ENCODE assay signal across 16 mouse cellular contexts in the genomic region with DNA sequence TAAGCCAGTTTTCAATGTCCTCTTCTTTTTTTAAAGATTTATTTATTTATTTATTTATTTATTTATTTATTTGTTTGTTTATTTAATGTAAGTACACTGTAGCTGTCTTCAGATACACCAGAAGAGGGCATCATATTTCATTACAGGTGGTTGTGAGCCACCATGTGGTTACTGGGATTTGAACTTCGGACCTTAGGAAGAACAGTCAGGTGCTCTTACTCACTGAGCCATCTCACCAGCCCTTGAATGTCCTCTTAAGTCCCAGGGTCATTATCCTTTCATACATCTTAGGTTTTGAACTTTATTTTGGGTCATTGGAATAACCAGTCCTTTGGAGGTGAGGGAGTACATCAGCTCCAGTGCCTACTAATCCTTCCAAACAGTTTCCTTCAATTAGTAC. TPM values are rescaled to one million over a fixed set of nuclear protein-coding genes. Genes with fewer than 3 reads are reported as not detected.
DNase-seq lines count a peak whose midpoint lies in the region; ATAC-seq and TF ChIP-seq lines count a peak whose summit lies in the region.
"Not testable (repeated sequence)": the region's sequence is repeated elsewhere in the genome, so short reads cannot be mapped to it uniquely, and the experiment has no call there.
"Had no signal": no experiment of that assay in that cellular context is flagged by ENCODE, and none has a peak within 500 bp of the region (broad histone marks: within the 10 kb centered on the region; RNA-seq: fewer than 3 reads in every experiment).

No protein-coding gene starts in this region.

- not testable (repeated sequence) for H3K4me2 ChIP-seq in CH12.LX (ENCODE audit: insufficient read depth, low read depth, poor library complexity, severe bottlenecking); hindbrain, embryonic 11.5 days (replicated peaks; ENCODE audit: low read depth, low read length)

- 85% methylated on average over 1 of the region's 1 CpGs for WGBS in hindbrain, embryonic 11.5 days

- DNase-seq in 3T3-L1 (ENCODE audit: low read depth, low spot score) (peak; percentile 44), ES-CJ7 (ENCODE audit: low read depth, low spot score) (peak; percentile 39), adipocyte (ENCODE audit: low spot score) (peak; percentile 45)
- DNase-seq in CH12.LX (ENCODE audit: extremely low read depth); hindbrain, embryonic 11.5 days (ENCODE audit: low spot score): not testable (repeated sequence)

- H3K79me2 ChIP-seq in CH12.LX (replicated peaks; ENCODE audit: control insufficient read depth, extremely low read depth, insufficient read depth, poor library complexity, severe bottlenecking) = not testable (repeated sequence)

- H3K36me3 ChIP-seq in CH12.LX (replicated peaks in 1 of 2; ENCODE audit: control insufficient read depth in 1 of 2, insufficient read depth in 1 of 2, low read length in 1 of 2); hindbrain, embryonic 11.5 days (ENCODE audit: control insufficient read depth, insufficient read depth, low read length): not testable (repeated sequence)

- not testable (repeated sequence) for TF ChIP-seq POLR2A in CH12.LX (IDR thresholded peaks at IDR 0.05; ENCODE audit: low read depth, low read length)

- in situ Hi-C loops in CH12.LX (cut with MboI; ENCODE audit: low pct_ligation_motif_present, low pct_unique_long_range_greater_than_20kb, low sequenced_read_pairs) = not testable (repeated sequence)

- TF ChIP-seq EP300 in CH12.LX (IDR thresholded peaks at IDR 0.05; ENCODE audit: low read length) = not testable (repeated sequence)

- not testable (repeated sequence) for H3K27ac ChIP-seq in CH12.LX (ENCODE audit: insufficient read depth, low read depth); hindbrain, embryonic 11.5 days (ENCODE audit: low read depth, low read length)

- not testable (repeated sequence) for TF ChIP-seq RAD21 in CH12.LX (IDR thresholded peaks at IDR 0.05; ENCODE audit: low read depth, low read length)

- not testable (repeated sequence) for H3K27me3 ChIP-seq in CH12.LX (replicated peaks); hindbrain, embryonic 11.5 days (ENCODE audit: control insufficient read depth, insufficient read depth, low read length)

- H3K9ac ChIP-seq in CH12.LX (ENCODE audit: insufficient read depth, low read depth); hindbrain, embryonic 11.5 days (ENCODE audit: low read depth, low read length): not testable (repeated sequence)

- not testable (repeated sequence) for H3K9me3 ChIP-seq in CH12.LX (replicated peaks; ENCODE audit: low read length); hindbrain, embryonic 11.5 days (ENCODE audit: control insufficient read depth, low read length)

- not testable (repeated sequence) for H3K4me3 ChIP-seq in CH12.LX (replicated peaks in 1 of 3; ENCODE audit: low read depth in 2 of 3, low read length in 2 of 3, poor library complexity in 1 of 3); hindbrain, embryonic 11.5 days (ENCODE audit: low read depth, low read length)

- dilution Hi-C loops in CH12.LX (cut with MboI; ENCODE audit: extremely low pct_ligation_motif_present, extremely low pct_unique_long_range_greater_than_20kb, low sequenced_read_pairs) = not testable (repeated sequence)

- ATAC-seq in hindbrain, embryonic 11.5 days (ENCODE audit: low FRiP score) = peak; percentile 57; the same call in 1 of the 2 replicates

- TF ChIP-seq CTCF in CH12.LX (conservative IDR thresholded peaks at IDR 0.05 in 1 of 2, IDR thresholded peaks at IDR 0.05 in 1 of 2; ENCODE audit: low read depth in 2 of 2, low read length in 2 of 2) = not testable (repeated sequence)

- H3K4me1 ChIP-seq in CH12.LX (ENCODE audit: control insufficient read depth in 1 of 2, insufficient read depth in 2 of 2); hindbrain, embryonic 11.5 days (replicated peaks; ENCODE audit: control insufficient read depth, insufficient read depth, low read length): not testable (repeated sequence)

TF ChIP-seq in CH12.LX, 34 proteins besides CTCF, POLR2A, EP300 and RAD21:
- TF ChIP-seq TBP (conservative IDR thresholded peaks at IDR 0.05; ENCODE audit: low read depth, low read length) = 0 out of 2 replicates have a peak, but pooled peaks have one; percentile 20

RNA-seq across cellular contexts. Expression of a gene that starts 1.3 kb away (rescaled TPM):
- total RNA-seq in CH12.LX (2012; rRNA removed) (3.7 TPM in 2 replicates), CH12.LX (2014; rRNA removed) (4.4 and 5.7 TPM in 2 replicates)
- 1.4 and 1.6 TPM in 2 replicates for polyA plus RNA-seq in CH12.LX (2012; ENCODE audit: insufficient read length, low read depth)
- polyA plus RNA-seq in hindbrain, embryonic 11.5 days (2014; fragmentation: Nextera tagmentation; extraction: Ambion mirVana) = not detected in 2 replicates
- total RNA-seq: common myeloid progenitor, adult 5-6 weeks; forebrain, postnatal 0 days had no signal
- polyA plus RNA-seq: activated CD4-positive, CD25-positive, alpha-beta regulatory T cell, adult 4 months; adrenal gland, adult 2 months; brain, embryonic 14.5 days; CD4-positive, CD25-positive, alpha-beta regulatory T cell, adult 4 months; embryonic facial prominence, embryonic 11.5 days; embryonic facial prominence, embryonic 14.5 days; forebrain, embryonic 11.5 days; forebrain, embryonic 13.5 days; forebrain, embryonic 15.5 days; forebrain, postnatal 0 days had no signal
